Mouse (Mus musculus) myocyte (in vitro differentiated cells): ENCODE measurements around the gene Zfp362. TPM values are rescaled to one million over a fixed set of nuclear protein-coding genes. Genes with fewer than 3 reads are reported as not detected.

ENCODE experiments used
- H3K27me3 ChIP-seq: one replicate; pipeline ENCODE4 v1.6.1; 2011; ENCODE audit not compliant: control insufficient read depth, insufficient read depth, insufficient read length
- H3K36me3 ChIP-seq: one replicate; pipeline ENCODE4 v1.6.1; 2011; ENCODE audit not compliant: control insufficient read depth, insufficient read depth
- H3K4me2 ChIP-seq: one replicate; pipeline ENCODE4 v1.6.1; 2011; ENCODE audit warnings: low read depth, control low read depth
- H3K4me3 ChIP-seq: one replicate; pipeline ENCODE4 v1.5.1; 2011; ENCODE audit warnings: mild to moderate bottlenecking, control low read depth, moderate library complexity
- H3K79me2 ChIP-seq: one replicate; pipeline ENCODE4 v1.6.1; 2011; ENCODE audit not compliant: control insufficient read depth, insufficient read depth
- H3ac ChIP-seq: one replicate; pipeline ENCODE4 v1.6.1; 2011; ENCODE audit not compliant: control insufficient read depth, insufficient read length
- CEBPB ChIP-seq: IDR thresholded peaks from 2 replicates; pipeline ENCODE4 v1.6.1; 2011; ENCODE audit warnings: mild to moderate bottlenecking, moderate library complexity; ENCODE audit not compliant: poor library complexity, insufficient read depth, severe bottlenecking
- E2F4 ChIP-seq: IDR thresholded peaks from one replicate; pipeline ENCODE4 v1.6.1; 2011; ENCODE audit warnings: mild to moderate bottlenecking, control low read depth, moderate library complexity; ENCODE audit not compliant: insufficient read depth
- MAX ChIP-seq: IDR thresholded peaks from one replicate; pipeline ENCODE4 v1.6.1; 2011; ENCODE audit warnings: low read depth, mild to moderate bottlenecking, control low read depth
- MYOD1 ChIP-seq, 3 experiments: IDR thresholded peaks; one replicate each; pipeline ENCODE4 v1.6.1; 2011; ENCODE audit warnings: control low read depth in 2 of 3, low read depth in 2 of 3, mild to moderate bottlenecking in 2 of 3, moderate library complexity in 1 of 3; ENCODE audit not compliant: insufficient read length in 2 of 3, control insufficient read depth in 1 of 3
- MYOG ChIP-seq, 3 experiments: IDR thresholded peaks; one replicate each; pipeline ENCODE4 v1.6.1; 2011; ENCODE audit warnings: control low read depth in 2 of 3, low read depth in 2 of 3, mild to moderate bottlenecking in 2 of 3; ENCODE audit not compliant: insufficient read length in 2 of 3, control insufficient read depth in 1 of 3, insufficient read depth in 1 of 3
- POLR2A ChIP-seq: IDR thresholded peaks from one replicate; pipeline ENCODE4 v1.6.1; 2011; ENCODE audit warnings: low read depth, mild to moderate bottlenecking, control low read depth, moderate library complexity; ENCODE audit not compliant: insufficient read length
- POLR2AphosphoS2 ChIP-seq: IDR thresholded peaks from one replicate; pipeline ENCODE4 v1.6.1; 2011; ENCODE audit warnings: low read depth, control low read depth; ENCODE audit not compliant: insufficient read length
- REST ChIP-seq: IDR thresholded peaks from one replicate; pipeline ENCODE4 v1.6.1; 2011; ENCODE audit warnings: mild to moderate bottlenecking, control low read depth, moderate library complexity; ENCODE audit not compliant: insufficient read depth, insufficient read length
- SRF ChIP-seq: IDR thresholded peaks from one replicate; pipeline ENCODE4 v1.6.1; 2011; ENCODE audit warnings: low read depth; ENCODE audit not compliant: control insufficient read depth, insufficient read length
- TCF12 ChIP-seq: IDR thresholded peaks from one replicate; pipeline ENCODE4 v1.6.1; 2011; ENCODE audit warnings: mild to moderate bottlenecking, control low read depth; ENCODE audit not compliant: poor library complexity, insufficient read depth, severe bottlenecking
- TCF3 ChIP-seq: IDR thresholded peaks from one replicate; pipeline ENCODE4 v1.6.1; 2011; ENCODE audit warnings: low read depth, control low read depth; ENCODE audit not compliant: insufficient read length
- USF1 ChIP-seq: IDR thresholded peaks from one replicate; pipeline ENCODE4 v1.6.1; 2011; ENCODE audit warnings: low read depth, mild to moderate bottlenecking, control low read depth, moderate library complexity
- polyA plus RNA-seq: library from polyadenylated mRNA; unstranded; fragments of >200 nt; fragmentation: generic; extraction: Trizol; gene quantifications from one replicate; pipeline ENCODE4 v1.2.1, GENCODE M21; 2012; ENCODE audit warnings: missing spikeins

Gene Zfp362
- polyA plus RNA-seq, 1 experiment = 12.0 TPM

GRCm38 (mm10) chr4:128848961-128849360 is 43.1 kb upstream of the Zfp362 start:
- TF ChIP-seq MYOD1 (IDR thresholded peaks at IDR 0.05; ENCODE audit: control insufficient read depth in 1 of 3, insufficient read length in 2 of 3, low read depth in 2 of 3) (no peak), TCF3 (no peak), CEBPB (no peak), POLR2AphosphoS2 (no peak), MYOG (IDR thresholded peaks at IDR 0.05; ENCODE audit: control insufficient read depth in 1 of 3, insufficient read depth in 1 of 3, insufficient read length in 2 of 3, low read depth in 2 of 3) (no peak)
- H3ac ChIP-seq = no peak overlapping the region
- H3K4me3 ChIP-seq = no peak overlapping the region
- H3K4me2 ChIP-seq = no peak overlapping the region
- H3K36me3 ChIP-seq = no peaks in the 10 kb centered on the region
- peaks cover 20% of the 10 kb centered on the region for H3K27me3 ChIP-seq
- no peaks in the 10 kb centered on the region for H3K79me2 ChIP-seq

- no peaks in the 10 kb centered on the region for H3K36me3 ChIP-seq
These were observed 39.6 kb upstream of the Zfp362 start for GRCm38 (mm10) chr4:128845367-128845973.

GRCm38 (mm10) chr4:128844566-128844965 is 38.7 kb upstream of the Zfp362 start:
- Histone ChIP-seq H3K4me3 (no peak overlapping the region), H3K79me2 (no peaks in the 10 kb centered on the region), H3K27me3 (peaks cover 32% of the 10 kb centered on the region), H3K36me3 (no peaks in the 10 kb centered on the region), H3ac (no peak overlapping the region), H3K4me2 (no peak overlapping the region)
- TF ChIP-seq MYOD1 (IDR thresholded peaks at IDR 0.05; ENCODE audit: control insufficient read depth in 1 of 3, insufficient read length in 2 of 3, low read depth in 2 of 3) = no peak
- no peak for TF ChIP-seq POLR2AphosphoS2
- no peak for TF ChIP-seq MAX

More at GRCm38 (mm10) chr4:128845367-128845973, 39.6 kb upstream of the Zfp362 start:
- no peak for TF ChIP-seq REST
- no peak for TF ChIP-seq SRF
- no peak for TF ChIP-seq POLR2A
- TF ChIP-seq TCF3 = no peak
- TF ChIP-seq POLR2AphosphoS2 = no peak
- Histone ChIP-seq H3K4me2 (no peak overlapping the region), H3ac (no peak overlapping the region), H3K4me3 (no peak overlapping the region), H3K79me2 (no peaks in the 10 kb centered on the region), H3K27me3 (peaks cover 36% of the 10 kb centered on the region)

GRCm38 (mm10) chr4:128841259-128841658 is 35.4 kb upstream of the Zfp362 start:
- Histone ChIP-seq H3K27me3 (peaks cover 25% of the 10 kb centered on the region), H3K4me2 (no peak overlapping the region), H3ac (no peak overlapping the region), H3K36me3 (no peaks in the 10 kb centered on the region), H3K4me3 (no peak overlapping the region), H3K79me2 (no peaks in the 10 kb centered on the region)
- TF ChIP-seq SRF (no peak), MYOG (IDR thresholded peaks at IDR 0.05; ENCODE audit: control insufficient read depth in 1 of 3, insufficient read depth in 1 of 3, insufficient read length in 2 of 3, low read depth in 2 of 3) (no peak), E2F4 (no peak), MAX (no peak), USF1 (no peak), REST (no peak), POLR2A (no peak), MYOD1 (IDR thresholded peaks at IDR 0.05; ENCODE audit: control insufficient read depth in 1 of 3, insufficient read length in 2 of 3, low read depth in 2 of 3) (no peak), CEBPB (no peak), TCF3 (no peak), POLR2AphosphoS2 (no peak), TCF12 (no peak)

- no peak overlapping the region for H3K4me3 ChIP-seq
- H3K27me3 ChIP-seq = peaks cover 23% of the 10 kb centered on the region
- H3K36me3 ChIP-seq = no peaks in the 10 kb centered on the region
- H3K79me2 ChIP-seq = no peaks in the 10 kb centered on the region
- H3K4me2 ChIP-seq = peak overlapping the region; percentile 12
- TF ChIP-seq CEBPB = no peak
- TF ChIP-seq MAX = no peak
- TF ChIP-seq MYOD1 (IDR thresholded peaks at IDR 0.05; ENCODE audit: control insufficient read depth in 1 of 3, insufficient read length in 2 of 3, low read depth in 2 of 3) = no peak
- no peak for TF ChIP-seq POLR2A
- no peak for TF ChIP-seq TCF12
- no peak for TF ChIP-seq E2F4
- TF ChIP-seq REST = no peak
- TF ChIP-seq POLR2AphosphoS2 = no peak
- TF ChIP-seq MYOG (IDR thresholded peaks at IDR 0.05; ENCODE audit: control insufficient read depth in 1 of 3, insufficient read depth in 1 of 3, insufficient read length in 2 of 3, low read depth in 2 of 3) = no peak
- TF ChIP-seq TCF3 = no peak
- no peak for TF ChIP-seq SRF
- no peak for TF ChIP-seq USF1
- H3ac ChIP-seq = no peak overlapping the region
These were observed 34.2 kb upstream of the Zfp362 start for GRCm38 (mm10) chr4:128839811-128840738.
